Mouse (Mus musculus) embryonic facial prominence, embryonic 13.5 days (tissue): Measurements from ENCODE around the gene Acmsd. TPM values are rescaled to one million over a fixed set of nuclear protein-coding genes. Genes with fewer than 3 reads are reported as not detected.
A peak's percentile ranks its signal among the peaks of the same experiment; 100 is the strongest.

Source experiments
- ATAC-seq: fragments of 200-750 bp; cut with Nextera tagmentation; 2 replicates; pipeline ENCODE4 v1.8.0; 2017; ENCODE audit warnings: low read depth; ENCODE audit not compliant: insufficient number of reproducible peaks, insufficient read depth, low FRiP score, low TSS enrichment
- H3K27ac ChIP-seq: fragments of 300-500 bp; sonication (generic); 2 replicates; pipeline ENCODE4 v1.5.1; 2015; ENCODE audit warnings: moderate library complexity, mild to moderate bottlenecking, inconsistent platforms
- H3K27me3 ChIP-seq: fragments of 300-500 bp; sonication (generic); 2 replicates; pipeline ENCODE4 v1.6.1; 2015; ENCODE audit warnings: mild to moderate bottlenecking, inconsistent platforms
- H3K36me3 ChIP-seq: fragments of 300-500 bp; sonication (generic); 2 replicates; pipeline ENCODE4 v1.6.1; 2015; ENCODE audit warnings: mild to moderate bottlenecking, inconsistent platforms
- H3K4me1 ChIP-seq: fragments of 300-500 bp; sonication (generic); 2 replicates; pipeline ENCODE4 v1.6.1; 2015; ENCODE audit warnings: inconsistent platforms
- H3K4me2 ChIP-seq: fragments of 300-500 bp; sonication (generic); 2 replicates; pipeline ENCODE4 v1.6.1; 2015; ENCODE audit warnings: moderate library complexity, mild to moderate bottlenecking, inconsistent platforms
- H3K4me3 ChIP-seq: fragments of 300-500 bp; sonication (generic); 2 replicates; pipeline ENCODE4 v1.5.1; 2015; ENCODE audit warnings: mild to moderate bottlenecking, inconsistent platforms
- H3K9ac ChIP-seq: fragments of 300-500 bp; sonication (generic); 2 replicates; pipeline ENCODE4 v1.6.1; 2015; ENCODE audit warnings: mild to moderate bottlenecking, inconsistent platforms
- H3K9me3 ChIP-seq: fragments of 300-500 bp; sonication (generic); 2 replicates; pipeline ENCODE4 v1.6.1; 2016; ENCODE audit warnings: inconsistent platforms
- WGBS: fragments of 180-500 bp; shearing (Covaris S2); methylation state at CpG from one replicate; pipeline ENCODE4 v1.1.7; 2015; ENCODE audit warnings: mixed read lengths; 5-methylcytosine and 5-hydroxymethylcytosine counted together
- polyA plus RNA-seq: library from polyadenylated mRNA; unstranded; fragments of >200 nt; fragmentation: Nextera tagmentation; extraction: Ambion mirVana; gene quantifications from 2 replicates; pipeline ENCODE4 v1.2.1, GENCODE M21; 2015

Gene Acmsd
- 0.17 TPM in 1 of 2 replicates, not detected in the other for polyA plus RNA-seq

GRCm38 (mm10) chr1:127729096-127729495 lies at the start of gene Acmsd:
Acmsd (plus strand) TSS chr1:127729413.
- Histone ChIP-seq H3K4me1 (peaks cover 6% of the 10 kb centered on the region; the same call in 1 of the 2 replicates), H3K36me3 (no peaks in the 10 kb centered on the region), H3K27ac (no peak within 1 kb of the TSS), H3K9me3 (no peaks in the 10 kb centered on the region), H3K4me2 (no peak within 1 kb of the TSS), H3K9ac (no peak within 1 kb of the TSS), H3K4me3 (no peak within 1 kb of the TSS), H3K27me3 (no peaks in the 10 kb centered on the region)
- 87% methylated on average over 4 of the region's 4 CpGs for whole genome bisulfite sequencing
- ATAC-seq = no peak

- no peak for ATAC-seq
These were observed 49.6 kb upstream of the Acmsd start, which contains the start of gene Tmem163 for GRCm38 (mm10) chr1:127679498-127680133. Tmem163 (minus strand) TSS chr1:127679548.

GRCm38 (mm10) chr1:127696533-127696932 lies 32.7 kb upstream of the Acmsd start:
- Histone ChIP-seq H3K4me2 (no peak overlapping the region), H3K27ac (no peak overlapping the region), H3K4me3 (no peak overlapping the region), H3K9me3 (no peaks in the 10 kb centered on the region), H3K36me3 (no peaks in the 10 kb centered on the region), H3K4me1 (no peaks in the 10 kb centered on the region), H3K27me3 (no peaks in the 10 kb centered on the region), H3K9ac (no peak overlapping the region)
- no peak for ATAC-seq
- 20% methylated on average over 2 of the region's 2 CpGs for WGBS

More at GRCm38 (mm10) chr1:127679498-127680133, 49.6 kb upstream of the Acmsd start, which contains the start of gene Tmem163:
- WGBS = 16% methylated on average over 18 of the region's 18 CpGs
- Histone ChIP-seq H3K36me3 (no peaks in the 10 kb centered on the region), H3K9ac (no peak within 1 kb of the TSS), H3K27ac (no peak within 1 kb of the TSS), H3K4me1 (peaks cover 27% of the 10 kb centered on the region), H3K27me3 (peaks cover 68% of the 10 kb centered on the region), H3K4me3 (no peak within 1 kb of the TSS; the same call in 1 of the 2 replicates), H3K9me3 (no peaks in the 10 kb centered on the region), H3K4me2 (peak within 1 kb of the TSS; percentile 98; the same call in 1 of the 2 replicates)

DNA sequence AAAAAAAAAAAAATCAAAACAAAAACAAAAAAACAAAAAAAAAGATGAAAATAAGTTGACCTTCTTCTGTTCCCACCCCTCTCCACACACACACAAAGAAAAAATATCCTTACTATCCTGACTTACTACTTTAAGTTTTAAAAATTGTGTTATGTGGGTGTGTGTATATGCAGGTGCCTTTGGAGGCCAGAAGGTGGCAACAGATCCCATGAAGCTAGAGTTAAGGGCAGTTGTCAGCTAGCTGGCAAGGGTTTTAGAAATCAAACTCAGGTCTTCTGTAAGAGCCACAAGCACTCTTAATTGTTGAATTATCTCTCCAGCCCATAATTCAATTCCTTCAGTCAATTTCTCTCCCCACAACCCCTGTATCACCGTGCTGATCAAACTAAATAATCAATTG lies 27.0 kb upstream of the Acmsd start:
- H3K27ac ChIP-seq = no peak overlapping the region
- no peaks in the 10 kb centered on the region for H3K9me3 ChIP-seq
- H3K27me3 ChIP-seq = no peaks in the 10 kb centered on the region
- 83% methylated on average over 1 of the region's 1 CpGs for WGBS
- no peaks in the 10 kb centered on the region for H3K4me1 ChIP-seq
- no peak for ATAC-seq
- H3K4me3 ChIP-seq = no peak overlapping the region
- H3K9ac ChIP-seq = no peak overlapping the region
- H3K36me3 ChIP-seq = no peaks in the 10 kb centered on the region
- H3K4me2 ChIP-seq = no peak overlapping the region

GRCm38 (mm10) chr1:127706269-127706668 lies 22.9 kb upstream of the Acmsd start:
- no peak for ATAC-seq
- WGBS = 72% methylated on average over 5 of the region's 5 CpGs
- Histone ChIP-seq H3K4me2 (no peak overlapping the region), H3K36me3 (no peaks in the 10 kb centered on the region), H3K27ac (no peak overlapping the region), H3K27me3 (no peaks in the 10 kb centered on the region), H3K4me1 (no peaks in the 10 kb centered on the region), H3K9ac (no peak overlapping the region), H3K9me3 (no peaks in the 10 kb centered on the region), H3K4me3 (no peak overlapping the region)

DNA sequence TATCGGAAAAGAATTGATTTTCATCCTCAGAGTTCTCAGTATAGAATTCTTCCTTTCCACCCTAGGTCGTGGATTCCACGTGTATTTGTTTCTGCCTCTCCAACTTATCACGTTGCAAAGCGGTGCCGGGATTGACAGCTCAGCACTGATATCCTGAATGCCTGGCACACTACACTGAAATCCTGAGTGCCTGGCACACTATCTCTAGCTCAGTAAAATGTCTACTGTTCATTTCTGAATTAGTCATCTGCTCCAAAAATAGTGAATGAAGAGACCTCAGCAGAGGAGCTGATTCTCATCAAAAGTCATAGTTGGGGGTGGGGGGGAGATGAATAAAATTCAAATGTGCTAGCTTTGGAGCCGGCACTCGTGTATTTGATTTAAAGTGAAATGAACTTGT lies 12.8 kb upstream of the Acmsd start:
- no peaks in the 10 kb centered on the region for H3K9me3 ChIP-seq
- ATAC-seq = no peak
- H3K4me3 ChIP-seq = no peak overlapping the region
- no peak overlapping the region for H3K4me2 ChIP-seq
- no peak overlapping the region for H3K9ac ChIP-seq
- no peak overlapping the region for H3K27ac ChIP-seq
- H3K36me3 ChIP-seq = no peaks in the 10 kb centered on the region
- WGBS = 88% methylated on average over 8 of the region's 8 CpGs
- H3K27me3 ChIP-seq = no peaks in the 10 kb centered on the region
- no peaks in the 10 kb centered on the region for H3K4me1 ChIP-seq

DNA sequence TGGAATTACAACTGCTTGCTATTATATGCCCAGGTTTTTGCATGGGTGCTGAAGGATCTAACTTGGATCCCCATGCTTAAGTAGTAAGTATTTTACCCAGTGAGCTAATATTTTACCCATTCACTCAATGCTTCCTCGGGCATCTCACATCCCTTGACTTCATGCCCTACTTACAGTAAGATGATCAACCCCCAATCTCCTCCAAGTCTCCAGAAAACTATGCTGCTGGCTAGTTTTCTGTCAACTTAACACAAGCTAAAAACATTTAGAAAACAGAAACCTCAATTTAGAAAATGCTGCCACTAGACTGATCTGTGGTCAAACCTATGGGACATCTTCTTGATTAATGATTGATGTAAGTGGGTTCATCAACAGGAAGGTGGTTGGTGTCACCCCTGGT lies 10.9 kb upstream of the Acmsd start:
- ATAC-seq = no peak
- H3K27ac ChIP-seq = no peak overlapping the region
- H3K9ac ChIP-seq = no peak overlapping the region
- H3K4me2 ChIP-seq = no peak overlapping the region
- H3K9me3 ChIP-seq = no peaks in the 10 kb centered on the region
- no peaks in the 10 kb centered on the region for H3K4me1 ChIP-seq
- no peaks in the 10 kb centered on the region for H3K36me3 ChIP-seq
- H3K4me3 ChIP-seq = no peak overlapping the region
- H3K27me3 ChIP-seq = no peaks in the 10 kb centered on the region
- WGBS = 82% methylated on average over 1 of the region's 1 CpGs

GRCm38 (mm10) chr1:127723596-127723995 lies 5.6 kb upstream of the Acmsd start:
- WGBS = 50% methylated on average over 2 of the region's 2 CpGs
- no peaks in the 10 kb centered on the region for H3K9me3 ChIP-seq
- H3K27me3 ChIP-seq = no peaks in the 10 kb centered on the region
- no peak overlapping the region for H3K4me2 ChIP-seq
- ATAC-seq = no peak
- no peaks in the 10 kb centered on the region for H3K36me3 ChIP-seq
- no peaks in the 10 kb centered on the region for H3K4me1 ChIP-seq
- H3K4me3 ChIP-seq = no peak overlapping the region
- H3K27ac ChIP-seq = no peak overlapping the region
- no peak overlapping the region for H3K9ac ChIP-seq

DNA sequence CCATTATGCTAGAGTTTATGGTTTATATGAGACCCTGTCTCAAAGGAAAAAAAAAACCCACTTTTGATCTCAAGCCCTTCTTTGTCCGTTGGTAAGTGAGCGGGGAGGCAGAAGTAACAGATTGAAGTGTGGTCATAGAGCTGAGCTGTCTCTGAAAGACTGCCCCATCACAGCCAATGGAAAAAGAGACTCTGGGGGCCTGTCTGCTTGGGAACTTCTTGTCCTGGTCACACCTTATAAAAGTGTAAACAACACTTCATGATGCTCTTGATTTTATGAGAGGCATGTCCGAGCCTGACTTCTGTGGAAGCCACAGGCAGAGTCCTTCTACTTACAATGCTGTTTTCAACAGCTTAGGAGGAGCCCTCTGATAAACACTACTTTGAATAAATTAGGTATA lies 1.9 kb downstream of the Acmsd start:
- H3K36me3 ChIP-seq = no peaks in the 10 kb centered on the region
- ATAC-seq = no peak
- H3K9ac ChIP-seq = no peak overlapping the region
- 60% methylated on average over 3 of the region's 3 CpGs for whole genome bisulfite sequencing
- H3K9me3 ChIP-seq = no peaks in the 10 kb centered on the region
- no peak overlapping the region for H3K4me2 ChIP-seq
- no peak overlapping the region for H3K4me3 ChIP-seq
- H3K4me1 ChIP-seq = peaks cover 6% of the 10 kb centered on the region; the same call in 1 of the 2 replicates
- no peak overlapping the region for H3K27ac ChIP-seq
- no peaks in the 10 kb centered on the region for H3K27me3 ChIP-seq

DNA sequence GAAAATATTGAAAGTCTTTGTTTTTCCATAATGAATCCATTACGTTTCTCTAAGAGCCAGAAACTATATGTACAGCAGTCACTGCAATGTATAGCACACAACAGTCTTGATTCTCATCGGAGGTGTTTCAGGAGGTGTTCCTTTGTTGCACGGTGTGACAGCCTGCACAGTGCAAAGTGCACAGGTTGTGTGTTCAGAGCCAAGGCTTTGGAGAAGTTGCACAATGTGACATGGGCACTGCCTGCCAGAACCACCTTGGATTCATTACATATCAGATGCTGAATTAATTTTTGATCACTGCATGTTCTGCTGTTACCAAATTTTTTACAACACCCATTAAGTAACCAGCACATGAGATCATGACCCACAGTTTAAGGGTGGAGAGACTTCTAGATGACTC lies 3.2 kb downstream of the Acmsd start:
- H3K27ac ChIP-seq = no peak overlapping the region
- H3K9me3 ChIP-seq = no peaks in the 10 kb centered on the region
- H3K9ac ChIP-seq = no peak overlapping the region
- 83% methylated on average over 3 of the region's 3 CpGs for WGBS
- H3K27me3 ChIP-seq = no peaks in the 10 kb centered on the region
- H3K4me1 ChIP-seq = peaks cover 6% of the 10 kb centered on the region; the same call in 1 of the 2 replicates
- no peaks in the 10 kb centered on the region for H3K36me3 ChIP-seq
- H3K4me3 ChIP-seq = no peak overlapping the region
- no peak for ATAC-seq
- no peak overlapping the region for H3K4me2 ChIP-seq

DNA sequence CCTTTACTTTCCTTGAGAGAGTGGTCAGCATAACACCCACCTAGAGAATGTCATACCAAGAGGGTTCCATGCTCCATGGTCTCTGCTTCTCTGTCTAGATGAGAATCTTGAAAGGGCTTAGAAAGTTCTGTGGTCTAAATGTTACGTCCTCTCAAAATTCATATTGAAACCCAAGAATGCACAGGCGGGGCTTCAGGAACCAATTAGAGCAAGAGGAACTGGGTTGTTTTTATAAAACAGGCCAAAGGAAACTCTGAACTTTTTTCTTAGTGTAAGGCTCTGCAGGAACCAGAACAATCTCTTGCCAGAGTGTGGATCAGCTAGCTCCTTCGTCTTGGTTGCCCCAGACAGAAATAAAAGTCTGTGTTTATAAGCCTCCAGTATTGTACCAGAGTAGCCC lies 3.6 kb downstream of the Acmsd start:
- no peaks in the 10 kb centered on the region for H3K9me3 ChIP-seq
- H3K4me3 ChIP-seq = no peak overlapping the region
- ATAC-seq = no peak
- 34% methylated on average over 3 of the region's 3 CpGs for WGBS
- no peaks in the 10 kb centered on the region for H3K36me3 ChIP-seq
- no peak overlapping the region for H3K9ac ChIP-seq
- no peak overlapping the region for H3K27ac ChIP-seq
- no peaks in the 10 kb centered on the region for H3K27me3 ChIP-seq
- H3K4me1 ChIP-seq = peaks cover 6% of the 10 kb centered on the region; the same call in 1 of the 2 replicates
- no peak overlapping the region for H3K4me2 ChIP-seq

- Histone ChIP-seq H3K4me2 (no peak overlapping the region), H3K27me3 (no peaks in the 10 kb centered on the region), H3K9me3 (no peaks in the 10 kb centered on the region), H3K9ac (no peak overlapping the region), H3K4me1 (peaks cover 6% of the 10 kb centered on the region; the same call in 1 of the 2 replicates), H3K36me3 (no peaks in the 10 kb centered on the region), H3K4me3 (no peak overlapping the region), H3K27ac (no peak overlapping the region)
- 79% methylated on average over 3 of the region's 3 CpGs for WGBS
- no peak for ATAC-seq
These were observed 6.1 kb downstream of the Acmsd start for GRCm38 (mm10) chr1:127735356-127735755.
